Mouse (Mus musculus) adrenal gland, adult 18-20 months (tissue): ENCODE data around the gene Adamts17. TPM values are rescaled to one million over a fixed set of nuclear protein-coding genes. Genes with fewer than 3 reads are reported as not detected.
A peak's percentile ranks its signal among the peaks of the same experiment; 100 is the strongest.

Experiments
- DNase-seq, 2 experiments: peaks; one replicate each; pipeline ENCODE4 v3.0.0; 2021 to 2022; ENCODE audit warnings: low spot score in 2 of 2
- total RNA-seq, 2 experiments: library from RNA; stranded (reverse); gene quantifications; 1 replicate in 1 of 2; 2 replicates in 1 of 2; pipeline ENCODE4 v1.2.3; 2021

Gene Adamts17
- total RNA-seq, 2 experiments from 2014 or later: 2.3 to 3.1 TPM

- DNase-seq: no peak
These were observed 89.7 kb downstream of the Adamts17 start for GRCm38 (mm10) chr7:66929263-66929662.

DNA sequence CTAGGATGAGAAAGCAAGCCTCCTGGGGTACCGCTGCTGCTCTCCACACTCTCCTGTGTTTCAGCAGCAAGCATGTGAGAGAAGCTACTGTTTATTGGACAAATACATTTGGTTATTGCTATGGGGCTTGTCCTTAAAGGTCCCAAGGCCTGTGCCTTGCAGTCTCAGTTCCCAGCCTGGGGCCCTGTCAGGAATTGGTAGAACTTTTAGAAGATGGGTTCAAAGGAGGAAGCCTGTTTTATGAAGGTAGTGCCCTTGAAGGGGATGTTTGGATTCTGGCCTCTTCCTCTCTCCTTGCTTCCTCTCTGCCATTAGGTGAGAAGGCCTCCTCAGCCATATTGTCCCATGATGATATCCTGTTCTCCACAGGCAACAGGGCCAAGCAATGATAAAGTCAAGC, 91.8 kb downstream of the Adamts17 start:
- no peak for DNase-seq

DNA sequence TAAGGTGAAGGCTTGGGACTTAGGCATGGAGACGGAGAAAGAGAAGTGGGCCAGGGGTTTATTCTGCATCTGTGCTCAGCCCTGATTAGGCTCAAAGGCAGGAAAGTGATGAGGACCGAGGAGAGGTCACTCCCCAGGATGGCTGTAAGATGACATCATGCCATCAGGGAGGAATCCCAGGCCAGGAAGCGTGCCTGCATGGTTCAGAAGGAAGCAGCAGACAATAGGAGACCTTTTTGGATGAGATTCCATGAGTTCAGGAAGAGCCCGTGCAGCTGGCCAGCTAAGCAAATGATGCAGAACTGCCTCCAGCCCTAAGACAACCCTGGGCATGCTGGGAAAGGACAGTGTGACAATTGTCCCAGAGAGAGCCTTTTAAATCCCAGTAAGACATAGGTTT, 93.7 kb downstream of the Adamts17 start:
- no peak for DNase-seq

DNA sequence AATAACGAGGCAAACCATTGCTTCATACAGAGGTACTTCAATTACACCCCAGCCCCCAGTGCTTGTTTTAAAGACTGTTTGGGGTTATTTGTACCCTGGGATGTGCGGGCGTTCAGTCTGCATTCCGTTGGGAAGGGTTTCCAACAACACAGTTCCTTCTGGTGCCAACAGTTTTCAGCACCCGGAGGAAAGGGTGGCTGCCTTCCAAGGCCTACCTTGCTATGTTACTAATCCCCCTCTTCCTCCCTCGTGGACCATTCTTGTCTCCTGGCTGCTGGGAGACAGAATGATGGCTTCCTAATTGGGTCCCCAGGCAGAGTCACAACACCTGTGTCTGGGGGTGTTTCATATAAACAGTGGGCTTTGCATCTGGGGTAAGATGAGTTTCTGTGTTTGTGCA, 94.5 kb downstream of the Adamts17 start:
- DNase-seq: no peak

DNA sequence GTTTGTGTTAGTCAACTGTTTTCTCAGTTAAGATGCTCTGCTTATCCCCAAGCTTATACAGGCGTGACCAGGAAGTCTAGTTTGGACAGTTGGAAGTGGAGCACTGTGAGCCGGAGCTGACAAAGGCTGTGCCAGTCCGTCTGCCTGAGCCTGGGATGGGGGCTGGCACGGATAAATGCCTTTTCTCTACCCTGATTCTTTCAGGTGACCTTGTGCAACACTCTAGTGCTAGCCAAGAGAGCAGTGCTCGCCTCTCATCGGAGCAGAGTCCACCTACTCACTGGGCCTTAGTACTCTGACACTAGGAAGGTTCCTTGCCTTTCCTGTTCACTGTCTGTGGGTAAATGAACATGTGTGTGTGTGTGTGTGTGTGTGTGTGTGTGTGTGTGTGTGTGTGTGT, 95.5 kb downstream of the Adamts17 start:
- no peak for DNase-seq

DNA sequence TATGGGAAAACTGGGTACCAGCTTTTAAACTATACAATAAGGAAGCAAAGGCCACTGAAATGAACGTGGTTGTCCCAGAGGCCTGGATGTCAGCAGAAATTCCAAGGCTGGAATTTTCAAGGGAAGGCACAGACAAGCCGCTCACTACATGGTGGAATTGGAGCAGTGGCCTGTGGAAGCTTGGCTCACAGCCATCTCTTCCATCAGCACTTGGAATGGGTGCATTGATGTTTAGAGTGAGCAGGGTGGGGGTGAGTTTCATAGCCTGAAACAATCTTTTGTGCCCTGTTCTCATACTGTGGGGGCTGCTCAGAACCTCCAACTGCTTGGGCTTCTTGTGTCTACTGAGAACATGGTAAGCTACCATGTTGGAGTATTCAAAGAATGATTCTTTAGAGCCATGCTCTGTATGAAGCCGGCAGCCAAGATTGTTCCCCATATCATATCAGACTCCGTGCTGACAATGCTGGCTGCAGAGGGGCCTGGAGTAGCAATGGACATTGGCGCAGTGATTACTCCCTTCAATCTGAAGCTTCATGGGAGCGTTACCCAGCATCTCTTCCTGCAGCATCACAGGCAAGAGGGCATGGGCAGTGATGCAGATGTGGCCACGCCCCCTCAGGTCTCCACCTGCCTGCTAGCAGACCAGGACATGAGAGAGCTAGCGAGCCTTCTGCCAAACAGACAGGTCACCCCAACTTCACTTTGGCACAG, 96.7 kb downstream of the Adamts17 start:
- no peak for DNase-seq

GRCm38 (mm10) chr7:66936911-66937310, 97.4 kb downstream of the Adamts17 start:
- no peak for DNase-seq

GRCm38 (mm10) chr7:66938988-66939783, 99.7 kb downstream of the Adamts17 start:
- no peak for DNase-seq

GRCm38 (mm10) chr7:66940761-66941160, 101.2 kb downstream of the Adamts17 start:
- no peak for DNase-seq

DNA sequence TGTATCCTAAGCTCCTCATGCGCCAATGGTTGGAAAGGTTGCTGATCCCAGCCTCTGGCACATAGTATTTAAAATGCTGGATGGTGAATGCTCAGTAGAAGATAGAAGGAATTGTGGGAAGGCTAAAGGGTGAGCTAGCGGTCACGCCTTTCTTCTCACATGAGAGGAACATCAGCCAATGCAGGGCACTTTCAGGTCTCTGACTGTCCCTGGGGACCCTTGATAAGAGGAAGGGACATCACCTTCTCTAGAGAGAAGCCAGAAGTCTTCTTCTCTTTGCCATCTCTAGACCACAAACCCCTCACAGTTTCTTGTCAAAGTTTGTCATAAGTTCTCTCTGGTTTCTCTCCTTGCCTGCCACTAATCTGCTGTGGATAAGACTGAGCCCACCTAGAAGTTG, 109.5 kb downstream of the Adamts17 start:
- DNase-seq: no peak

GRCm38 (mm10) chr7:66952921-66953320, 113.4 kb downstream of the Adamts17 start:
- DNase-seq: no peak

GRCm38 (mm10) chr7:66954073-66954472, 114.5 kb downstream of the Adamts17 start:
- no peak for DNase-seq

DNA sequence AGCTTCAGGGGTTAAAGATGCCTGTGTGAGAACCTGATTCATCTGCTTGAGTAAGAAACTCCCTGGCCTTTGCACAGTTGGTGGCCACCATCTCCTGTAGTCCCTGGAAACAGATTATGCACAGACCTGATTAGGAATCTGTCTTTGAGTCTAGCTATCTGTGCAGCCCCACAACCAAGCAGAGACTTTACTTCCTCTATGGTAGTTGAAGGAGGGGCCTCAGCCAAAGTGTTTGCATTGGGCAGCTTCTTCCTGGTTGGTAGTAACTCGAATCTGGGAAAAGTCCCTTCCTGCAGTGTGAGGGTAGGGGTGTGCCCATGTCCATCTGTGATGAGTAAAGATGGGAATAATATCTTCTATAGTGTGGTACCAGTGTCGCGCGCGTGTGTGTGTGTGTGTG, 115.2 kb downstream of the Adamts17 start:
- no peak for DNase-seq

DNA sequence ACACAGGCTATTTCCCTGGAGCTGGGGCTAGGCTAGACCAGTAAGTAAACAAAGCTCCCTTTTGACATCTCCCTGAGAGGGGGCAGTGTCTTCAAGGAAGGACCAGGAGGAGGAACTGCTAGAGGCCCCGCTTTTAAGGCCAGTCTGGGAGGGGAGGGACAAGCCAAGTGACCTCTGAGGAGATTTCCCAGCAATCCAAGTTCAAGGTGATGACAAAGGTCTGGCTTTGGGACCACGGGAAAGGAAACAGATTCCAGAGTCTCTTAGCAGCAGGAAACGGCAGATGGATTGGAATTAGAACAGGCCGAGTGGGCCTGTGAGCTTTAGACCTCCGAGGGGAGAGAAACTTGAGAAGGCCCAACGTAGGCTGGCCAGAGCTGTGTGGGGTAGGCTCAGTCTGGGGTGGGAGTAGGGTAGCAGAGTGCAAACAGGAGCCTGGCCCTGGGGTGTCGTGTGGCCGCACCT, 116.0 kb downstream of the Adamts17 start:
- DNase-seq: no peak

DNA sequence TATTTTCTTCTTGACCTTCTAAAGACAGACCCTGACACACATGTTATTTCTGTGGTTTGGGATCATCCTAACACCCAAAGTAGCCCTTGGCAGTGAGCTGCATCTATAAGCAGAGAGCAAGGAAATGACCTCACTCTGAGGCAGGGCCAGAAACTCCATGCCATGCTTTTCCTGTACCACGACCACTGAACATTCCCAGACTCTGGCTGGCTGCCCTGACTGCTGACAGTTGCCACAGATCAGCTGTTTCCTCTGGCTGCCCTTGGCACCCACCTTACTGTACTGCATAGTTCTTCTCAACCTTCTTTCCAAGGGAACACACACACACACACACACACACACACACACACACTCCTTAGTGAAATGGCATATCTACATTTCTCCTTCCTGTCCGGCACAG, 116.4 kb downstream of the Adamts17 start:
- DNase-seq: no peak

- no peak for DNase-seq
These were observed 118.2 kb downstream of the Adamts17 start for GRCm38 (mm10) chr7:66957764-66958163.

DNA sequence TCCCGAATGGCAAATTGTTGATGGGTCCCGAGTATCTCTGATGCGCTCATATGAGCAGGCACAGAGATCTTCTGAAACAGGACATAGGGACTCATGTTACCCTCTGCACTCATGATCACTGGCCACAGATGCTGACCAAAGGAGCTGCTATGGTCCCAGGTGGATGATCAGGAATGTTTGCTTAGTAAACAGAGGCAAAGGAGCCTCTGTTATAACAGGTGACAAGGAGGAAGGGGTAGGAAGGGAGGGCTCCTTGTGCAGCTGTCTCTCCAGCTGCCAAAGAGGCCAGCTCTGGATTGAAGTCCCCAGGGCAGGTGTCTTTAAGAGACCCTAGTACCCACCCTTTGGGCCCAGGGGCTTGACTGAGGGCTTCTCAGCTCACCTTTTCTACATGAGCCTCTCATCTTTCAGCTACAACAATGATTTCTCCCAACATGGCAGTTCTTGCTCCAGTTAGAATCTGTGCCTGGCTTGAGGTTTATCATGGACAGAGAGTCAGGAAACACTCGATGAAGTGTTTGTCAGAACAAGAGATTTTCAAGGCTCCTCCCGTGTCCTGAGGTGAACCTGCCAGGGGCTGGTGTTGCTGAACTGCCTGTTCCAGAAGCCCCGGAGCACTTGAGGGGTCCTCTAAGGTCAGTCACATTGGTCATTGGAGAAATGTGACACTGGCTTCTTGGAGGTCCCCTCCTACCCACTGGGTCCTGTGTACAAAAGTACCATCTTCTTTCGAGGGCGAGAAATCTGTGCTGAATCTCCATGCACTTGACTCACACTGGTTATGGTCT, 120.9 kb downstream of the Adamts17 start:
- DNase-seq: no peak

GRCm38 (mm10) chr7:66962736-66963135, 123.2 kb downstream of the Adamts17 start:
- DNase-seq: peak in 1 of 2 experiments; percentile 31

DNA sequence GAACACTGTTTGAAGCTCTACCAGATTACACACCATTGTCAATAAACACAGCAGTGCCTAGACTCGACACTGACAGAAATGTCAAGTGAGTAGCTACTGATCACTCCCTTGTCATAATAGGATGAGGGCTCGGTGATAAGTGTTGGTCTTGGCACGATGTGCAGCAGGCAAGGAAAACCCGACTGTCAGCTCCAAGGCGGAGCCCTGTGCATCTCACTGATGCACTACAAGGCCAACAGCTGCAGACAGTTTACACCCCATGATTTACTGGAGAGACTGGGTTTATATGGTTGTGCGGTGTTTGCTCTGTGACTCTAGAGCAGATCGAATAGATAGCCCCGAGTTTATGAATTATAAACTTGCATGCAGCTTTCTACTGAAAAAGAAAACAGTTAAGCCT, 124.0 kb downstream of the Adamts17 start:
- DNase-seq: no peak

GRCm38 (mm10) chr7:66966541-66967205, 127.1 kb downstream of the Adamts17 start:
- no peak for DNase-seq
